Mouse (Mus musculus): Measurements from ENCODE around the gene Abca9.

- no peak for TF ChIP-seq CTCF (IDR thresholded peaks at IDR 0.05; ENCODE audit: extremely low read depth, insufficient read depth, low read length)
- TF ChIP-seq POLR2A (IDR thresholded peaks at IDR 0.05; ENCODE audit: extremely low read depth, insufficient read depth, low read length): no peak
These were observed 35.9 kb upstream of the Abca9 start for GRCm38 (mm10) chr11:110203930-110204329.

Data from cortical plate, adult 2 months (tissue).